Mouse (Mus musculus) liver, embryonic 14.5 days (tissue): Measurements from ENCODE around the gene Il1r1. TPM values are rescaled to one million over a fixed set of nuclear protein-coding genes. Genes with fewer than 3 reads are reported as not detected.

Source experiments
- ATAC-seq: fragments of 200-750 bp; cut with Nextera tagmentation; 2 replicates; pipeline ENCODE4 v1.8.0; 2017; ENCODE audit warnings: moderate number of reproducible peaks, mild to moderate bottlenecking, moderate library complexity; ENCODE audit not compliant: insufficient read depth
- DNase-seq, 3 experiments: peaks; one replicate each; pipeline ENCODE4 v3.0.0-alpha.2; 2012 to 2013; ENCODE audit warnings: low read depth in 3 of 3, low spot score in 3 of 3
- H3K27ac ChIP-seq: fragments of 300-500 bp; sonication (generic); 2 replicates; pipeline ENCODE4 v1.5.1; 2014; ENCODE audit warnings: moderate library complexity, mild to moderate bottlenecking, control low read depth, inconsistent platforms
- H3K27me3 ChIP-seq: fragments of 300-500 bp; sonication (generic); 2 replicates; pipeline ENCODE4 v1.6.1; 2014; ENCODE audit warnings: mild to moderate bottlenecking, low read length, moderate library complexity; ENCODE audit not compliant: control insufficient read depth, insufficient read depth
- H3K36me3 ChIP-seq: fragments of 300-500 bp; sonication (generic); replicated peaks from 2 replicates; pipeline ENCODE4 v1.6.1; 2014; ENCODE audit warnings: low read depth; ENCODE audit not compliant: control insufficient read depth, insufficient read depth
- H3K4me1 ChIP-seq, 2 experiments: fragments of 200-500 bp in 1 of 2; fragments of 300-500 bp in 1 of 2; sonication (generic) in 1 of 2; replicated peaks; 2 replicates each; pipeline ENCODE4 v1.6.1; 2012 to 2014; ENCODE audit warnings: antibody characterized with exemption in 1 of 2, inconsistent platforms in 1 of 2, low read length in 1 of 2; ENCODE audit not compliant: control insufficient read depth in 2 of 2, insufficient read depth in 2 of 2
- H3K4me2 ChIP-seq: fragments of 300-500 bp; sonication (generic); 2 replicates; pipeline ENCODE4 v1.6.1; 2014; ENCODE audit warnings: low read depth, mild to moderate bottlenecking, control low read depth, moderate library complexity
- H3K4me3 ChIP-seq, 2 experiments: fragments of 200-500 bp in 1 of 2; fragments of 300-500 bp in 1 of 2; sonication (generic) in 1 of 2; 2 replicates each; pipeline ENCODE4 v1.5.1; 2012 to 2014; ENCODE audit warnings: low read depth in 2 of 2, low read length in 2 of 2, mild to moderate bottlenecking in 2 of 2, control low read depth in 1 of 2, inconsistent platforms in 1 of 2, moderate library complexity in 1 of 2; ENCODE audit not compliant: insufficient read depth in 1 of 2
- H3K9ac ChIP-seq: fragments of 300-500 bp; sonication (generic); replicated peaks from 2 replicates; pipeline ENCODE4 v1.6.1; 2014; ENCODE audit warnings: mild to moderate bottlenecking, control low read depth, moderate library complexity
- H3K9me3 ChIP-seq: fragments of 300-500 bp; sonication (generic); 2 replicates; pipeline ENCODE4 v1.6.1; 2016; ENCODE audit warnings: low read length, mixed read lengths; ENCODE audit not compliant: control insufficient read depth
- CTCF ChIP-seq: IDR thresholded peaks from 2 replicates; pipeline ENCODE4 v1.5.1; 2016; ENCODE audit warnings: antibody characterized with exemption, low read depth, control low read depth
- EP300 ChIP-seq: IDR thresholded peaks from 2 replicates; pipeline ENCODE4 v1.6.1; 2016; ENCODE audit warnings: antibody characterized with exemption, low read depth
- WGBS: fragments of 180-500 bp; shearing (Covaris S2); extraction: QIAGEN DNeasy Blood & Tissue Kit; methylation state at CpG from one replicate; pipeline ENCODE4 v1.1.7; 2014; ENCODE audit not compliant: insufficient replicate concordance; 5-methylcytosine and 5-hydroxymethylcytosine counted together
- polyA plus RNA-seq, 2 experiments: library from polyadenylated mRNA; depleted of rRNA in 1 of 2; stranded (reverse) in 1 of 2; unstranded in 1 of 2; fragments of >200 nt; fragmentation: Nextera tagmentation in 1 of 2; extraction: Ambion mirVana in 1 of 2; gene quantifications; 2 replicates each; pipeline versions ENCODE4 v1.2.1 to v1.2.3; 2012 to 2014

Il1r1 gene
- polyA plus RNA-seq, 2 experiments = 2.9 to 9.9 TPM

- H3K4me1 ChIP-seq = peaks cover 0 to 19% of the 10 kb centered on the region in 2 experiments; a peak in 3 of 4 replicates
- 0 out of 2 replicates have a peak overlapping the region, but pooled peaks have one; percentile 1 for H3K9ac ChIP-seq
- no peak overlapping the region for H3K27ac ChIP-seq
- H3K4me3 ChIP-seq = peak overlapping the region; percentile 35 to 51
- no peaks in the 10 kb centered on the region for H3K36me3 ChIP-seq
- TF ChIP-seq CTCF = no peak
- TF ChIP-seq EP300 = no peak
- H3K27me3 ChIP-seq = peaks cover 5% of the 10 kb centered on the region; the same call in 1 of the 2 replicates
- ATAC-seq (peak; percentile 44; the same call in 1 of the 2 replicates), DNase-seq (peak in 1 of 3 experiments; percentile 24)
- WGBS = 4% methylated on average over 36 of the region's 36 CpGs
- no peaks in the 10 kb centered on the region for H3K9me3 ChIP-seq
- peak overlapping the region; percentile 53 for H3K4me2 ChIP-seq
These were observed 41.8 kb downstream of the Il1r1 start for GRCm38 (mm10) chr1:40266431-40267260.

DNA sequence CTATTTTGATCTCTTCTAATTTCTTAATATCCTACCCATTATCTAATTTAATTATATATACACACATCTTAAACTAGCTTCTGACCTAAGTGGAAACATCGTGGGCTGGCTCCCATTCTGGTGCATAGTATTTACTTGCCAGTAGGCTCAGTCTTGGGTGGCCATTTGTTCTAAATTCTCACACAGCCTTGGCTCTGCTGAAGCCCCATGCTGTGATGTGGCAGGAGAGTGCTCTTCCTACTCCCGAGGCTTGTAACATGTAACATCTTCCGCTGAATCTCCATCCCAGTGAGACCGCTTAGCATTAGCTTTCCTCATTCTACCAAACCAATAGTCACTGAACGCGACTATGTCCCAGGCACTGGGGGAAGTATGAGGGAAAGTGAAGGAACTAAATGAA lies 43.0 kb downstream of the Il1r1 start:
- WGBS = 70% methylated on average over 6 of the region's 6 CpGs
- peaks cover 0 to 15% of the 10 kb centered on the region in 2 experiments; a peak in 3 of 4 replicates for H3K4me1 ChIP-seq
- H3K27ac ChIP-seq = no peak overlapping the region
- no peaks in the 10 kb centered on the region for H3K9me3 ChIP-seq
- TF ChIP-seq CTCF (no peak), EP300 (no peak)
- H3K27me3 ChIP-seq = peaks cover 5% of the 10 kb centered on the region; the same call in 1 of the 2 replicates
- no peak overlapping the region; the same call in 1 of the 2 replicates for H3K9ac ChIP-seq
- DNase-seq (no peak), ATAC-seq (no peak)
- H3K4me2 ChIP-seq = peak overlapping the region; percentile 53
- H3K4me3 ChIP-seq = peak overlapping the region; percentile 27 to 35; a peak in 2 of 4 replicates
- H3K36me3 ChIP-seq = no peaks in the 10 kb centered on the region

GRCm38 (mm10) chr1:40268536-40268935 lies 43.7 kb downstream of the Il1r1 start:
- Histone ChIP-seq H3K9ac (no peak overlapping the region), H3K4me3 (peak overlapping the region; percentile 1 to 33; a peak in 3 of 4 replicates), H3K4me2 (peak overlapping the region; percentile 53), H3K9me3 (no peaks in the 10 kb centered on the region), H3K4me1 (peaks cover 0 to 15% of the 10 kb centered on the region in 2 experiments; a peak in 3 of 4 replicates), H3K27me3 (peaks cover 5% of the 10 kb centered on the region; the same call in 1 of the 2 replicates), H3K36me3 (no peaks in the 10 kb centered on the region), H3K27ac (no peak overlapping the region)
- DNase-seq = no peak
- no peak for TF ChIP-seq EP300
- TF ChIP-seq CTCF = no peak
- 48% methylated on average over 6 of the region's 6 CpGs for WGBS
- ATAC-seq = no peak

GRCm38 (mm10) chr1:40270415-40270814 lies 45.5 kb downstream of the Il1r1 start:
- DNase-seq = no peak

GRCm38 (mm10) chr1:40271052-40271451 lies 46.2 kb downstream of the Il1r1 start:
- H3K4me2 ChIP-seq = no peak overlapping the region
- peaks cover 4% of the 10 kb centered on the region; the same call in 1 of the 2 replicates for H3K27me3 ChIP-seq
- 12% methylated on average over 4 of the region's 4 CpGs for WGBS
- no peaks in the 10 kb centered on the region for H3K36me3 ChIP-seq
- H3K27ac ChIP-seq = no peak overlapping the region
- no peak overlapping the region for H3K9ac ChIP-seq
- DNase-seq (no peak), ATAC-seq (no peak)
- TF ChIP-seq CTCF (no peak), EP300 (no peak)
- peaks cover 0 to 11% of the 10 kb centered on the region in 2 experiments; a peak in 3 of 4 replicates for H3K4me1 ChIP-seq
- H3K4me3 ChIP-seq = no peak overlapping the region
- H3K9me3 ChIP-seq = no peaks in the 10 kb centered on the region

More at GRCm38 (mm10) chr1:40270415-40270814, 45.5 kb downstream of the Il1r1 start:
- Histone ChIP-seq H3K27me3 (peaks cover 5% of the 10 kb centered on the region; the same call in 1 of the 2 replicates), H3K4me3 (no peak overlapping the region), H3K36me3 (no peaks in the 10 kb centered on the region), H3K4me2 (no peak overlapping the region), H3K27ac (no peak overlapping the region), H3K4me1 (peaks cover 0 to 15% of the 10 kb centered on the region in 2 experiments; a peak in 3 of 4 replicates), H3K9ac (no peak overlapping the region), H3K9me3 (no peaks in the 10 kb centered on the region)
- WGBS = 66% methylated on average over 12 of the region's 12 CpGs
- 0 out of 2 replicates have a peak, but pooled peaks have one; percentile 35 for ATAC-seq
- no peak for TF ChIP-seq CTCF
- no peak for TF ChIP-seq EP300
